11 mouse cellular contexts compared by ENCODE assay signal in the genomic region with DNA sequence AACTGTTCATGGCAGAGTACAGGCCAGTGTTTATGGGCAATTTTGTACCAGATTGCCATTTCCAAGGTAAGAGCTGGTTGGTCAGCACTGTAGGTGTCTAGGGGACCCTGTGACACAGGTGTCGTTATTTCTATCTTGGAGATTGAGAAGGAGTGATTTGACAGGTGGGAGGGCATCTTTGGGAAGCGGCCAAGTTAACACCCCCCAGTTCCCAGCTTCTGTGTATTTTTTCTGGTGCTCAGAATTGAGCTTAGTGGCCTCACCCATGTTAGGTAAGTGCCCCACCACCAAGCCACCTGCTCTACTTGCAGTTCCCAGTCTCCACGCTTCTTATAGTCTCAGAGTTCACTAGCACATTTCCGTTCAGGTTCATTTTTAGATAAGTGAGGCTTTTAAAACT.
"Had no signal": no experiment of that assay in that cellular context is flagged by ENCODE, and none has a peak within 500 bp of the region (broad histone marks: within the 10 kb centered on the region; RNA-seq: fewer than 3 reads in every experiment).

No protein-coding gene starts in this region.

- H3K9ac ChIP-seq: limb, embryonic 15.5 days; liver, embryonic 12.5 days; lung, embryonic 14.5 days; midbrain, embryonic 15.5 days; neural tube, embryonic 12.5 days had no signal

- H3K4me2 ChIP-seq: limb, embryonic 15.5 days; liver, embryonic 12.5 days; lung, embryonic 14.5 days; midbrain, embryonic 11.5 days; midbrain, embryonic 15.5 days; neural tube, embryonic 12.5 days had no signal

- ATAC-seq: liver, embryonic 12.5 days; midbrain, embryonic 15.5 days had no signal

- H3K9me3 ChIP-seq: limb, embryonic 15.5 days; liver, embryonic 12.5 days; megakaryocyte, embryonic 14.5 days; midbrain, embryonic 15.5 days; neural tube, embryonic 12.5 days had no signal

- H3K4me1 ChIP-seq: neural tube, embryonic 12.5 days had no signal

- H3K36me3 ChIP-seq: midbrain, embryonic 15.5 days had no signal

- DNase-seq: right cerebral cortex, postnatal 4 days; thymus, adult 2 months; thymus, postnatal 25 days had no signal

- H3K27ac ChIP-seq: kidney, postnatal 0 days; limb, embryonic 15.5 days; liver, embryonic 12.5 days; midbrain, embryonic 15.5 days; neural tube, embryonic 12.5 days had no signal

- H3K4me3 ChIP-seq: limb, embryonic 15.5 days; liver, embryonic 12.5 days; megakaryocyte, embryonic 14.5 days; midbrain, embryonic 15.5 days; neural tube, embryonic 12.5 days had no signal

- H3K27me3 ChIP-seq: limb, embryonic 15.5 days; liver, embryonic 12.5 days; megakaryocyte, embryonic 14.5 days; midbrain, embryonic 15.5 days; neural tube, embryonic 12.5 days had no signal
